Mouse (Mus musculus) embryonic facial prominence, embryonic 12.5 days (tissue): ENCODE results near the gene Cyb5d1. TPM values are rescaled to one million over a fixed set of nuclear protein-coding genes. Genes with fewer than 3 reads are reported as not detected.
"Not testable (repeated sequence)": the region's sequence is repeated elsewhere in the genome, so short reads cannot be mapped to it uniquely, and the experiment has no call there.

ENCODE experiments used
- ATAC-seq: fragments of 200-750 bp; cut with Nextera tagmentation; 2 replicates; pipeline ENCODE4 v1.8.0; 2017; ENCODE audit not compliant: insufficient number of reproducible peaks, insufficient read depth, low FRiP score, low TSS enrichment
- H3K27ac ChIP-seq: fragments of 300-500 bp; sonication (generic); 2 replicates; pipeline ENCODE4 v1.5.1; 2016; ENCODE audit warnings: mild to moderate bottlenecking
- H3K27me3 ChIP-seq: fragments of 300-500 bp; sonication (generic); 2 replicates; pipeline ENCODE4 v1.6.1; 2016; ENCODE audit warnings: mild to moderate bottlenecking, moderate library complexity
- H3K36me3 ChIP-seq: fragments of 300-500 bp; sonication (generic); 2 replicates; pipeline ENCODE4 v1.6.1; 2016; ENCODE audit warnings: mild to moderate bottlenecking
- H3K4me1 ChIP-seq: fragments of 300-500 bp; sonication (generic); 2 replicates; pipeline ENCODE4 v1.6.1; 2016
- H3K4me2 ChIP-seq: fragments of 300-500 bp; sonication (generic); replicated peaks from 2 replicates; pipeline ENCODE4 v1.6.1; 2016; ENCODE audit warnings: mild to moderate bottlenecking, moderate library complexity
- H3K4me3 ChIP-seq: fragments of 300-500 bp; sonication (generic); 2 replicates; pipeline ENCODE4 v1.5.1; 2016; ENCODE audit warnings: mild to moderate bottlenecking
- H3K9ac ChIP-seq: fragments of 300-500 bp; sonication (generic); 2 replicates; pipeline ENCODE4 v1.6.1; 2016; ENCODE audit warnings: mild to moderate bottlenecking, moderate library complexity
- H3K9me3 ChIP-seq: fragments of 300-500 bp; sonication (generic); 2 replicates; pipeline ENCODE4 v1.6.1; 2016; ENCODE audit warnings: mild to moderate bottlenecking, moderate library complexity
- WGBS: fragments of 180-500 bp; shearing (Covaris S2); methylation state at CpG from one replicate; pipeline ENCODE4 v1.1.7; 2016; 5-methylcytosine and 5-hydroxymethylcytosine counted together
- polyA plus RNA-seq: library from polyadenylated mRNA; unstranded; fragments of >200 nt; fragmentation: Nextera tagmentation; extraction: Ambion mirVana; gene quantifications from 2 replicates; pipeline ENCODE4 v1.2.1, GENCODE M21; 2016

Cyb5d1 gene
- polyA plus RNA-seq, 1 experiment from 2014 or later, result 50.0 TPM

DNA sequence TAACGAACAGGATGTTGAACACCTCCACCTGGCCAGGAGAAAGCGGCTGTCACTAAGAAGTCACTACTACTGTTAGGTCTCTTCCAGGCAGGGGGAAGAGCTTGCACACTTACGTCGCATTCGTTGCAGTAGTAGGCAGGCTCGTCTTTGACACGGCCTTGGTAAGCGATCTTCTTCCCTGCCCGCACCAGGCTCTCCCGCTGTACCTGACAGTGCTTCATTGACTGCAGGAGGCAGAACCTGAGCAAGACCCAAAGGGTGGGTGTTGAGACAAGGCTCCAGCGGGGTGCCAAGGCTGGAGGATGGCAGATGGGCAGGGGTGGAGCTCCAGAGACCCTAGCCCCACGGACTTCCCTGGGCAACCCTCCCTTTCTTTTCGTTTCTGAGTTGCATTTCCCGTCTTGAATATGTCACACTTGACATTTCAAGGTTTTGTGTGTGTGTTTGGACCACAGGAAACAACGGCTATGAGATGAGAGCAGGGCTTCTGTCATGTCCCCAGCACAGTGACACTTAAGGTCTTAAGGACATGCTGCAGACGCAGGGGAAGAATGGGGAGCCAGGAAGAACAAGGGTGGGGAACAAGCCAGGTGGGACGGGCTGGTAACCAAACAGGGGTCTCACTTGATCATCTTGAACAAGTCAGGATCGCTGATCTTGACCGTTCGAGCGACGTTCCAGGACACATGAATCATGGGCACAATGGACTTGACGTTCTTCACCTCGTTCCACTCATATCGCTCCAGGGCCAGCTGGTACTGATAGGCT lies 4.8 kb upstream of the Cyb5d1 start:
- no peak for ATAC-seq
- Histone ChIP-seq H3K4me1 (peaks cover 37% of the 10 kb centered on the region), H3K9me3 (no peaks in the 10 kb centered on the region), H3K36me3 (peaks cover 56% of the 10 kb centered on the region), H3K4me3 (no peak overlapping the region), H3K9ac (no peak overlapping the region; the same call in 1 of the 2 replicates), H3K4me2 (0 out of 2 replicates have a peak overlapping the region, but pooled peaks have one; percentile 12), H3K27ac (no peak overlapping the region), H3K27me3 (peaks cover 8% of the 10 kb centered on the region; the same call in 1 of the 2 replicates)
- WGBS, result 73% methylated on average over 25 of the region's 25 CpGs

- no peak overlapping the region; the same call in 1 of the 2 replicates for H3K27ac ChIP-seq
- 0 out of 2 replicates have a peak overlapping the region, but pooled peaks have one; percentile 1 for H3K4me3 ChIP-seq
- H3K4me2 ChIP-seq, result 0 out of 2 replicates have a peak overlapping the region, but pooled peaks have one; percentile 12
- peaks cover 48% of the 10 kb centered on the region for H3K36me3 ChIP-seq
- H3K9ac ChIP-seq, result no peak overlapping the region; the same call in 1 of the 2 replicates
- H3K9me3 ChIP-seq, result no peaks in the 10 kb centered on the region
- ATAC-seq, result no peak
- H3K27me3 ChIP-seq, result peaks cover 8% of the 10 kb centered on the region; the same call in 1 of the 2 replicates
- H3K4me1 ChIP-seq, result peaks cover 37% of the 10 kb centered on the region
- 19% methylated on average over 65 of the region's 66 CpGs for WGBS
These were observed 4.0 kb upstream of the Cyb5d1 start for GRCm38 (mm10) chr11:69399201-69400082.

GRCm38 (mm10) chr11:69398486-69399200 lies 3.2 kb upstream of the Cyb5d1 start:
- peak overlapping the region; percentile 76 for H3K27ac ChIP-seq
- ATAC-seq, result no peak
- no peaks in the 10 kb centered on the region for H3K9me3 ChIP-seq
- H3K27me3 ChIP-seq, result peaks cover 8% of the 10 kb centered on the region; the same call in 1 of the 2 replicates
- peaks cover 40% of the 10 kb centered on the region for H3K36me3 ChIP-seq
- 22% methylated on average over 21 of the region's 21 CpGs for WGBS
- H3K4me3 ChIP-seq, result peak overlapping the region; percentile 33; the same call in 1 of the 2 replicates
- H3K9ac ChIP-seq, result 0 out of 2 replicates have a peak overlapping the region, but pooled peaks have one; percentile 27
- peaks cover 40% of the 10 kb centered on the region for H3K4me1 ChIP-seq
- peak overlapping the region; percentile 58 for H3K4me2 ChIP-seq

DNA sequence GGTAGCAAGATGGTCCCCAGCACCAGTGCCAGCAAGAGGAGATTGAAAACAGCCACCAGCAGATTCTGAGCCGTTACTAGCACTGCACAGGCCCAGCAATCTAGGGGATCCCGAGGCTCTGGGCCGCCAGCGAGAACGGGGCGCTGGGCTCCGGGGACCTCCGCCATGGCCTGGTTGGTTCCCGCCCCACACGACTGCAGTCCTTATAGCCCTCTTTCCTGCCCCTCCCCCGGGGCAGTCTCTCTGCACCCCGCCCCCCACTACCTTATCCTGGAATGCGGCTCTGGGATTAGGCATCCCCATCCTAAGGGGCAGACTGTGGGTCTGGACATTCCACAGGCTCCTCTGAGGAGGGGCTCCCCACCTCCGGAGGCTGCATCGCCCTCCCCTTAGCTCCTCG lies 2.6 kb upstream of the Cyb5d1 start, which contains the start of gene Tmem88:
Gene Tmem88, minus strand, starts transcription at position 176 of the 400 bp plus-strand sequence.
- peak within 1 kb of the TSS; percentile 58 for H3K4me2 ChIP-seq
- peaks cover 40% of the 10 kb centered on the region for H3K4me1 ChIP-seq
- H3K27me3 ChIP-seq, result peaks cover 8% of the 10 kb centered on the region; the same call in 1 of the 2 replicates
- peak within 1 kb of the TSS; percentile 76 for H3K27ac ChIP-seq
- peak within 1 kb of the TSS; percentile 78 for H3K9ac ChIP-seq
- whole genome bisulfite sequencing, result 7% methylated on average over 16 of the region's 16 CpGs
- H3K4me3 ChIP-seq, result peak within 1 kb of the TSS; percentile 67
- H3K9me3 ChIP-seq, result no peaks in the 10 kb centered on the region
- H3K36me3 ChIP-seq, result peaks cover 34% of the 10 kb centered on the region
- ATAC-seq, result no peak

GRCm38 (mm10) chr11:69397581-69398057 lies 2.2 kb upstream of the Cyb5d1 start:
- H3K36me3 ChIP-seq, result peaks cover 29% of the 10 kb centered on the region
- peak overlapping the region; percentile 44 for H3K9ac ChIP-seq
- peak overlapping the region; percentile 76 for H3K27ac ChIP-seq
- 8% methylated on average over 24 of the region's 24 CpGs for WGBS
- ATAC-seq, result no peak
- no peaks in the 10 kb centered on the region for H3K9me3 ChIP-seq
- peaks cover 8% of the 10 kb centered on the region; the same call in 1 of the 2 replicates for H3K27me3 ChIP-seq
- H3K4me1 ChIP-seq, result peaks cover 40% of the 10 kb centered on the region
- peak overlapping the region; percentile 33 for H3K4me3 ChIP-seq
- H3K4me2 ChIP-seq, result peak overlapping the region; percentile 58

DNA sequence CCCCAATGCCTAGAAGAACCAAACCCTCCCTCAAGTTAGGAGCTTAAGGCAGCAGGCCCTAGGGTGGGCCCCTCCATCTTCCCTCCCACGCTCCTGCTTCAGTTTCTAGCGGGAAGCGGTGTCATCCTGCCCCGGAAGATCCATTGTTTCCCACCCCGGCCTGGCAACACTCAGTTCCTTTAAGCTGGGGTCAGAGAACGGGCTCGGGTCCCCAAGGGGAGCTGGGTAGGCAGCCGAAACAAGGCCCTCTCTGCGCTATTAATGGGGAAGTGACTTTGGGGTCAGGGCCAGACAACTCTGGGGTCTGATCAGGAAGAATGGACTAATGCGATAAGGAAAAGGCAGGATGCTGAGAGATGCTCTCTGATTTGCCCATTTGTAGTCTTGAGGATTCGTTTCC lies 1.3 kb upstream of the Cyb5d1 start:
- Histone ChIP-seq H3K27ac (peak overlapping the region; percentile 36; the same call in 1 of the 2 replicates), H3K9ac (peak overlapping the region; percentile 78; the same call in 1 of the 2 replicates), H3K9me3 (no peaks in the 10 kb centered on the region), H3K4me2 (peak overlapping the region; percentile 58), H3K4me3 (peak overlapping the region; percentile 67), H3K4me1 (peaks cover 40% of the 10 kb centered on the region), H3K36me3 (peaks cover 27% of the 10 kb centered on the region), H3K27me3 (peaks cover 8% of the 10 kb centered on the region; the same call in 1 of the 2 replicates)
- WGBS, result 28% methylated on average over 11 of the region's 11 CpGs
- ATAC-seq, result no peak

- Histone ChIP-seq H3K9me3 (no peaks in the 10 kb centered on the region), H3K36me3 (peaks cover 17% of the 10 kb centered on the region), H3K27ac (peak overlapping the region; percentile 96), H3K4me1 (peaks cover 36% of the 10 kb centered on the region), H3K4me3 (peak overlapping the region; percentile 67), H3K27me3 (peaks cover 8% of the 10 kb centered on the region; the same call in 1 of the 2 replicates), H3K9ac (peak overlapping the region; percentile 78), H3K4me2 (peak overlapping the region; percentile 64)
- under 1% methylated on average over 48 of the region's 48 CpGs for WGBS
- peak; percentile 74 for ATAC-seq
These were observed 373 bp upstream of the Cyb5d1 start for GRCm38 (mm10) chr11:69395634-69396373.

GRCm38 (mm10) chr11:69394591-69395167 lies 752 bp downstream of the Cyb5d1 start:
- Histone ChIP-seq H3K4me3 (peak overlapping the region; percentile 67), H3K4me1 (peaks cover 35% of the 10 kb centered on the region), H3K4me2 (peak overlapping the region; percentile 64), H3K27ac (peak overlapping the region; percentile 96), H3K9ac (peak overlapping the region; percentile 72)
- not testable (repeated sequence) for ATAC-seq, H3K27me3 ChIP-seq, H3K9me3 ChIP-seq, H3K36me3 ChIP-seq
- WGBS, result under 1% methylated on average over 31 of the region's 31 CpGs

GRCm38 (mm10) chr11:69390400-69391034 lies 4.9 kb downstream of the Cyb5d1 start:
- ATAC-seq, result no peak

More at GRCm38 (mm10) chr11:69390400-69391034, 4.9 kb downstream of the Cyb5d1 start:
- no peaks in the 10 kb centered on the region for H3K27me3 ChIP-seq
- peaks cover 5% of the 10 kb centered on the region; the same call in 1 of the 2 replicates for H3K36me3 ChIP-seq
- H3K4me2 ChIP-seq, result no peak overlapping the region
- 44% methylated on average over 10 of the region's 10 CpGs for WGBS
- no peak overlapping the region for H3K4me3 ChIP-seq
- peaks cover 10% of the 10 kb centered on the region for H3K4me1 ChIP-seq
- no peak overlapping the region for H3K27ac ChIP-seq
- no peak overlapping the region for H3K9ac ChIP-seq
- no peaks in the 10 kb centered on the region for H3K9me3 ChIP-seq
